Comparison of ENCODE assay signal across 8 mouse cellular contexts in the genomic region with DNA sequence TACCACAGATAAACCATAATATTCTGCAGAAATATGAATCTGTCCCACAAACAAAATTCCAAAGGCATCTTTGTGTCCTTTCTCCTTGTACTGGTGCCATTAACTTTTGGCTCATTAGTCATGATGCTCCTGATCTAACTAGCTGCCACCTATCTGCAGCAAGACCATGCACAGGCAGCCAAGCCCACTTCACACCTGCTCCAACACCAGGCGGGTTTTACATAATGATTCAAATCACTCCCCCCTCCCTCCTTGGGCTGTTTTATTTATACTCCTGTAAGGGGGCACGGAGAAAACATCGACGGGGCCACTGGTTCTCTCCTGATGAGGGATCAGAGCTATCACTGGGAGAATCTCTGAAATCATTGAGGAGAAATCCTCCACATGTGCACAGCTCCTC. TPM values are rescaled to one million over a fixed set of nuclear protein-coding genes. Genes with fewer than 3 reads are reported as not detected.
DNase-seq lines count a peak whose midpoint lies in the region; ATAC-seq and TF ChIP-seq lines count a peak whose summit lies in the region.

No protein-coding gene starts in this region.

- H3K4me2 ChIP-seq in heart, embryonic 13.5 days, result peak overlapping the region; percentile 97
- peak overlapping the region; percentile 95 for H3K4me2 ChIP-seq in midbrain, embryonic 12.5 days (replicated peaks)

- peak; percentile 5; the same call in 1 of the 2 replicates for TF ChIP-seq CTCF in brain, embryonic 14.5 days (IDR thresholded peaks at IDR 0.05; ENCODE audit: borderline replicate concordance, extremely low read depth, insufficient read depth, insufficient read length)

- peaks cover 37% of the 10 kb centered on the region for H3K4me1 ChIP-seq in heart, embryonic 13.5 days
- H3K4me1 ChIP-seq in hindbrain, embryonic 10.5 days (replicated peaks), result peaks cover 38% of the 10 kb centered on the region
- peaks cover 25% of the 10 kb centered on the region for H3K4me1 ChIP-seq in midbrain, embryonic 12.5 days

- TF ChIP-seq POLR2A in brain, embryonic 14.5 days (IDR thresholded peaks at IDR 0.05; ENCODE audit: borderline replicate concordance, extremely low read depth, insufficient read depth, insufficient read length, poor library complexity, severe bottlenecking), result no peak

- no peaks in the 10 kb centered on the region for H3K36me3 ChIP-seq in heart, embryonic 13.5 days
- H3K36me3 ChIP-seq in hindbrain, embryonic 10.5 days, result no peaks in the 10 kb centered on the region
- no peaks in the 10 kb centered on the region for H3K36me3 ChIP-seq in midbrain, embryonic 12.5 days

- H3K27me3 ChIP-seq in heart, embryonic 13.5 days (replicated peaks), result peaks cover 38% of the 10 kb centered on the region
- H3K27me3 ChIP-seq in hindbrain, embryonic 10.5 days (ENCODE audit: insufficient read depth, poor library complexity, severe bottlenecking), result peaks cover 22% of the 10 kb centered on the region
- H3K27me3 ChIP-seq in midbrain, embryonic 12.5 days, result 0 out of 2 replicates have a peak, but pooled peaks cover 3% of the 10 kb centered on the region

- H3K27ac ChIP-seq in heart, embryonic 13.5 days (replicated peaks), result no peak overlapping the region
- no peak overlapping the region for H3K27ac ChIP-seq in hindbrain, embryonic 10.5 days
- no peak overlapping the region for H3K27ac ChIP-seq in midbrain, embryonic 12.5 days (replicated peaks)

- H3K4me3 ChIP-seq in heart, embryonic 13.5 days, result peak overlapping the region; percentile 85
- peak overlapping the region; percentile 91 for H3K4me3 ChIP-seq in hindbrain, embryonic 10.5 days
- peak overlapping the region; percentile 95 for H3K4me3 ChIP-seq in midbrain, embryonic 12.5 days

- H3K9ac ChIP-seq in heart, embryonic 13.5 days, result no peak overlapping the region
- H3K9ac ChIP-seq in midbrain, embryonic 12.5 days (replicated peaks), result 0 out of 2 replicates have a peak overlapping the region, but pooled peaks have one; percentile 91

- 9% methylated on average over 4 of the region's 4 CpGs for WGBS in heart, embryonic 13.5 days
- WGBS in hindbrain, embryonic 10.5 days, result 12% methylated on average over 4 of the region's 4 CpGs
- 10% methylated on average over 4 of the region's 4 CpGs for WGBS in midbrain, embryonic 12.5 days

- ATAC-seq in heart, embryonic 13.5 days (ENCODE audit: extremely low read depth, insufficient number of reproducible peaks, low FRiP score, low TSS enrichment), result no peak
- no peak for ATAC-seq in midbrain, embryonic 12.5 days (ENCODE audit: low FRiP score, low read depth)
- no peak for ATAC-seq in megakaryocyte, adult 5-6 weeks (ENCODE audit: poor library complexity, severe bottlenecking)

- no peaks in the 10 kb centered on the region for H3K9me3 ChIP-seq in heart, embryonic 13.5 days
- H3K9me3 ChIP-seq in hindbrain, embryonic 10.5 days, result no peaks in the 10 kb centered on the region
- no peaks in the 10 kb centered on the region for H3K9me3 ChIP-seq in midbrain, embryonic 12.5 days

- intact Hi-C loops in heart, postnatal 10 days (cut with DNase I), result loop anchor here (5.0 kb wide), 3 partner anchors 173 to 403 kb away; no protein-coding TSS in a partner anchor
- intact Hi-C loops in left cerebral cortex, postnatal 25 days (cut with DNase I), result loop anchor here (2.0 kb wide), 1 partner anchor 100 kb away; no protein-coding TSS in a partner anchor

- DNase-seq in heart, postnatal 10 days, result no peak
- peak; percentile 69 for DNase-seq in brain, embryonic 14.5 days (ENCODE audit: low read depth)
- DNase-seq in hindbrain, embryonic 10.5 days (ENCODE audit: low spot score), result no peak
- no peak for DNase-seq in left cerebral cortex, postnatal 25 days (ENCODE audit: low spot score in 2 of 2)
- no peak for DNase-seq in ovary, adult 18-20 months (ENCODE audit: low spot score)

RNA-seq across cellular contexts. Expression of a gene that starts 1.2 kb away (rescaled TPM):
- 2.1 and 2.2 TPM in 2 replicates for polyA plus RNA-seq in heart, embryonic 13.5 days (2015; fragmentation: Nextera tagmentation; extraction: Ambion mirVana)
- total RNA-seq in heart, postnatal 10 days (2021), result 10 to 100 TPM; 44.8 to 47.1 TPM
- 23.2 and 39.5 TPM in 2 replicates for polyA plus RNA-seq in brain, embryonic 14.5 days (2012; rRNA removed)
- 3.4 and 4.3 TPM in 2 replicates for polyA plus RNA-seq in hindbrain, embryonic 10.5 days (2016; fragmentation: Nextera tagmentation; extraction: Ambion mirVana)
- 6.2 and 6.3 TPM in 2 replicates for polyA plus RNA-seq in midbrain, embryonic 12.5 days (2016; fragmentation: Nextera tagmentation; extraction: Ambion mirVana)
- total RNA-seq in megakaryocyte, adult 5-6 weeks (2015), result 0.27 and 1.2 TPM in 2 replicates
- total RNA-seq in megakaryocyte, adult 5-6 weeks (2017), result 0.73 and 2.0 TPM in 2 replicates
- 10 to 100 TPM; 70.3 to 81.0 TPM for total RNA-seq in left cerebral cortex, postnatal 25 days (2021)
